Comparison of ENCODE assay signal across 29 mouse cellular contexts in genomic region chr11:114110851-114111250, GRCm38 (mm10). TPM values are rescaled to one million over a fixed set of nuclear protein-coding genes. Genes with fewer than 3 reads are reported as not detected.
DNase-seq lines count a peak whose midpoint lies in the region; ATAC-seq and TF ChIP-seq lines count a peak whose summit lies in the region.
"Had no signal": no experiment of that assay in that cellular context is flagged by ENCODE, and none has a peak within 500 bp of the region (broad histone marks: within the 10 kb centered on the region; RNA-seq: fewer than 3 reads in every experiment).

No protein-coding gene starts in this region.

- no peak overlapping the region for H3K27ac ChIP-seq in forebrain, embryonic 14.5 days (ENCODE audit: low read depth, low read length)
- H3K27ac ChIP-seq in forebrain, embryonic 12.5 days: no peak overlapping the region
- no peak overlapping the region for H3K27ac ChIP-seq in hindbrain, postnatal 0 days
- H3K27ac ChIP-seq in hindbrain, embryonic 10.5 days: no peak overlapping the region
- no peak overlapping the region for H3K27ac ChIP-seq in midbrain, embryonic 14.5 days (replicated peaks; ENCODE audit: low read depth, low read length)
- no peak overlapping the region for H3K27ac ChIP-seq in midbrain, embryonic 11.5 days (ENCODE audit: low read depth, low read length)
- H3K27ac ChIP-seq: embryonic facial prominence, embryonic 13.5 days; embryonic facial prominence, embryonic 15.5 days; forebrain, embryonic 10.5 days; forebrain, embryonic 13.5 days had no signal

- no peak overlapping the region for H3K4me3 ChIP-seq in forebrain, embryonic 14.5 days (ENCODE audit: low read depth, low read length)
- no peak overlapping the region for H3K4me3 ChIP-seq in forebrain, embryonic 12.5 days (replicated peaks)
- no peak overlapping the region for H3K4me3 ChIP-seq in hindbrain, postnatal 0 days (ENCODE audit: low read length)
- no peak overlapping the region for H3K4me3 ChIP-seq in hindbrain, embryonic 10.5 days
- no peak overlapping the region for H3K4me3 ChIP-seq in midbrain, embryonic 14.5 days (replicated peaks; ENCODE audit: low read depth, low read length)
- H3K4me3 ChIP-seq in midbrain, embryonic 11.5 days (ENCODE audit: low read depth, low read length): no peak overlapping the region
- H3K4me3 ChIP-seq: embryonic facial prominence, embryonic 13.5 days; embryonic facial prominence, embryonic 15.5 days; erythroblast, embryonic 14.5 days; forebrain, embryonic 10.5 days; forebrain, embryonic 13.5 days had no signal

- H3K4me1 ChIP-seq in forebrain, embryonic 14.5 days (ENCODE audit: control insufficient read depth, insufficient read depth, low read length): peaks cover 3% of the 10 kb centered on the region; the same call in 1 of the 2 replicates
- H3K4me1 ChIP-seq in forebrain, embryonic 12.5 days: peaks cover 8% of the 10 kb centered on the region
- H3K4me1 ChIP-seq in hindbrain, postnatal 0 days (ENCODE audit: insufficient read depth, low read length): no peaks in the 10 kb centered on the region
- peaks cover 16% of the 10 kb centered on the region for H3K4me1 ChIP-seq in hindbrain, embryonic 10.5 days (replicated peaks)
- H3K4me1 ChIP-seq in midbrain, embryonic 14.5 days (ENCODE audit: control insufficient read depth, insufficient read depth, low read length): peaks cover 6% of the 10 kb centered on the region; the same call in 1 of the 2 replicates
- peaks cover 5% of the 10 kb centered on the region; the same call in 1 of the 2 replicates for H3K4me1 ChIP-seq in midbrain, embryonic 11.5 days (ENCODE audit: control insufficient read depth, insufficient read depth, low read length)

- no peak for TF ChIP-seq POLR2A in brain, embryonic 14.5 days (IDR thresholded peaks at IDR 0.05; ENCODE audit: borderline replicate concordance, extremely low read depth, insufficient read depth, insufficient read length, poor library complexity, severe bottlenecking)

- WGBS in forebrain, embryonic 14.5 days: 19% methylated on average over 3 of the region's 3 CpGs
- 25% methylated on average over 3 of the region's 3 CpGs for WGBS in forebrain, embryonic 12.5 days
- 32% methylated on average over 3 of the region's 3 CpGs for WGBS in hindbrain, postnatal 0 days
- WGBS in hindbrain, embryonic 10.5 days: 43% methylated on average over 3 of the region's 3 CpGs
- 21% methylated on average over 3 of the region's 3 CpGs for WGBS in midbrain, embryonic 14.5 days
- WGBS in midbrain, embryonic 11.5 days: 46% methylated on average over 3 of the region's 3 CpGs

- H3K36me3 ChIP-seq in forebrain, embryonic 14.5 days (ENCODE audit: control insufficient read depth, insufficient read depth, low read length): no peaks in the 10 kb centered on the region
- H3K36me3 ChIP-seq in forebrain, embryonic 12.5 days (replicated peaks): no peaks in the 10 kb centered on the region
- H3K36me3 ChIP-seq in hindbrain, postnatal 0 days (ENCODE audit: insufficient read depth, low read length): no peaks in the 10 kb centered on the region
- no peaks in the 10 kb centered on the region for H3K36me3 ChIP-seq in hindbrain, embryonic 10.5 days
- no peaks in the 10 kb centered on the region for H3K36me3 ChIP-seq in midbrain, embryonic 14.5 days (ENCODE audit: control insufficient read depth, insufficient read depth, low read length)
- no peaks in the 10 kb centered on the region for H3K36me3 ChIP-seq in midbrain, embryonic 11.5 days (ENCODE audit: control insufficient read depth, insufficient read depth, low read length)
- H3K36me3 ChIP-seq: embryonic facial prominence, embryonic 13.5 days; embryonic facial prominence, embryonic 15.5 days; forebrain, embryonic 10.5 days; G1E had no signal

- H3K27me3 ChIP-seq in forebrain, embryonic 14.5 days (replicated peaks; ENCODE audit: control insufficient read depth, insufficient read depth, low read length): no peaks in the 10 kb centered on the region
- H3K27me3 ChIP-seq in forebrain, embryonic 12.5 days: peaks cover 25% of the 10 kb centered on the region
- H3K27me3 ChIP-seq in hindbrain, postnatal 0 days (ENCODE audit: insufficient read depth, low read length): no peaks in the 10 kb centered on the region; the same call in 1 of the 2 replicates
- no peaks in the 10 kb centered on the region for H3K27me3 ChIP-seq in hindbrain, embryonic 10.5 days (ENCODE audit: insufficient read depth, poor library complexity, severe bottlenecking)
- no peaks in the 10 kb centered on the region for H3K27me3 ChIP-seq in midbrain, embryonic 14.5 days (ENCODE audit: control insufficient read depth, insufficient read depth, low read length)
- no peaks in the 10 kb centered on the region for H3K27me3 ChIP-seq in midbrain, embryonic 11.5 days (ENCODE audit: control insufficient read depth, insufficient read depth, low read length)
- H3K27me3 ChIP-seq: embryonic facial prominence, embryonic 13.5 days; embryonic facial prominence, embryonic 15.5 days had no signal

- no peak for TF ChIP-seq CTCF in hindbrain, postnatal 0 days (IDR thresholded peaks at IDR 0.05; ENCODE audit: low read depth)
- no peak for TF ChIP-seq CTCF in brain, embryonic 14.5 days (IDR thresholded peaks at IDR 0.05; ENCODE audit: borderline replicate concordance, extremely low read depth, insufficient read depth, insufficient read length)

- H3K9me3 ChIP-seq in forebrain, embryonic 14.5 days (replicated peaks; ENCODE audit: control insufficient read depth, low read length): no peaks in the 10 kb centered on the region
- H3K9me3 ChIP-seq in forebrain, embryonic 12.5 days: no peaks in the 10 kb centered on the region
- no peaks in the 10 kb centered on the region for H3K9me3 ChIP-seq in hindbrain, postnatal 0 days (ENCODE audit: low read length)
- H3K9me3 ChIP-seq in hindbrain, embryonic 10.5 days: no peaks in the 10 kb centered on the region
- no peaks in the 10 kb centered on the region for H3K9me3 ChIP-seq in midbrain, embryonic 14.5 days (ENCODE audit: control insufficient read depth, low read length)
- H3K9me3 ChIP-seq in midbrain, embryonic 11.5 days (ENCODE audit: control insufficient read depth, low read length): no peaks in the 10 kb centered on the region
- H3K9me3 ChIP-seq: embryonic facial prominence, embryonic 13.5 days; embryonic facial prominence, embryonic 15.5 days; forebrain, embryonic 10.5 days; forebrain, embryonic 13.5 days had no signal

- H3K9ac ChIP-seq in forebrain, embryonic 14.5 days (ENCODE audit: low read length): no peak overlapping the region
- H3K9ac ChIP-seq in forebrain, embryonic 12.5 days: no peak overlapping the region
- H3K9ac ChIP-seq in hindbrain, postnatal 0 days (replicated peaks; ENCODE audit: low read length): no peak overlapping the region
- no peak overlapping the region for H3K9ac ChIP-seq in midbrain, embryonic 14.5 days (replicated peaks; ENCODE audit: low read length)
- H3K9ac ChIP-seq in midbrain, embryonic 11.5 days (ENCODE audit: low read length): no peak overlapping the region
- H3K9ac ChIP-seq: embryonic facial prominence, embryonic 13.5 days; embryonic facial prominence, embryonic 15.5 days; forebrain, embryonic 13.5 days had no signal

- no peak for ATAC-seq in forebrain, embryonic 14.5 days
- ATAC-seq in forebrain, embryonic 12.5 days (ENCODE audit: low FRiP score): no peak
- ATAC-seq in hindbrain, postnatal 0 days: no peak
- ATAC-seq in midbrain, embryonic 14.5 days (ENCODE audit: low FRiP score, low TSS enrichment): no peak
- ATAC-seq in midbrain, embryonic 11.5 days (ENCODE audit: low FRiP score): no peak
- ATAC-seq: activated CD4-positive, CD25-positive, alpha-beta regulatory T cell, adult 4 months; CD4-positive, CD25-positive, alpha-beta regulatory T cell, adult 4 months; forebrain, embryonic 13.5 days; forebrain, embryonic 16.5 days; Patski had no signal

- no peak overlapping the region for H3K4me2 ChIP-seq in forebrain, embryonic 14.5 days (ENCODE audit: low read length)
- H3K4me2 ChIP-seq in forebrain, embryonic 12.5 days: no peak overlapping the region
- H3K4me2 ChIP-seq in hindbrain, postnatal 0 days (ENCODE audit: low read depth, low read length): no peak overlapping the region
- no peak overlapping the region for H3K4me2 ChIP-seq in midbrain, embryonic 14.5 days (ENCODE audit: low read length)
- H3K4me2 ChIP-seq in midbrain, embryonic 11.5 days: no peak overlapping the region
- H3K4me2 ChIP-seq: embryonic facial prominence, embryonic 13.5 days; embryonic facial prominence, embryonic 15.5 days; forebrain, embryonic 13.5 days had no signal

- DNase-seq in forebrain, embryonic 14.5 days (ENCODE audit: low spot score): peak; percentile 25
- DNase-seq in hindbrain, postnatal 0 days (ENCODE audit: low spot score): peak; percentile 39
- DNase-seq in hindbrain, embryonic 10.5 days (ENCODE audit: low spot score): no peak
- peak; percentile 55 for DNase-seq in midbrain, embryonic 14.5 days
- no peak for DNase-seq in midbrain, embryonic 11.5 days (ENCODE audit: low spot score, missing footprints)
- DNase-seq in brain, embryonic 14.5 days (ENCODE audit: low read depth): peak; percentile 56
- DNase-seq: adrenal gland, adult 8-10 months; adrenal gland, postnatal 14 days; adrenal gland, postnatal 36 days; B cell, adult 2 months; cerebellum, adult 11 months; cerebellum, adult 18-20 months; cerebellum, adult 8-10 months; cerebellum, adult 9-11 months; cerebellum, postnatal 14 days; cerebellum, postnatal 36 days; embryo, embryonic 11 days had no signal

RNA-seq across cellular contexts. Expression of gene Sdk2, which starts 44.0 kb away (rescaled TPM):
- polyA plus RNA-seq in forebrain, embryonic 14.5 days (2014; fragmentation: Nextera tagmentation; extraction: Ambion mirVana): 1.1 and 1.6 TPM in 2 replicates
- 2.2 and 3.0 TPM in 2 replicates for polyA plus RNA-seq in forebrain, embryonic 12.5 days (2016; fragmentation: Nextera tagmentation; extraction: Ambion mirVana)
- total RNA-seq in hindbrain, postnatal 0 days (2014; rRNA removed): 30.4 and 32.2 TPM in 2 replicates
- polyA plus RNA-seq in hindbrain, postnatal 0 days (2015; fragmentation: Nextera tagmentation; extraction: Ambion mirVana): 2.9 and 3.0 TPM in 2 replicates
- 3.2 and 4.3 TPM in 2 replicates for polyA plus RNA-seq in hindbrain, embryonic 10.5 days (2016; fragmentation: Nextera tagmentation; extraction: Ambion mirVana)
- 3.5 and 5.3 TPM in 2 replicates for polyA plus RNA-seq in midbrain, embryonic 14.5 days (2014; fragmentation: Nextera tagmentation; extraction: Ambion mirVana)
- 2.6 and 3.0 TPM in 2 replicates for polyA plus RNA-seq in midbrain, embryonic 11.5 days (2014; fragmentation: Nextera tagmentation; extraction: Ambion mirVana)
- 2.1 and 6.7 TPM in 2 replicates for polyA plus RNA-seq in brain, embryonic 14.5 days (2012; rRNA removed)
- total RNA-seq: common myeloid progenitor, adult 5-6 weeks had no signal
- polyA plus RNA-seq: activated CD4-positive, CD25-positive, alpha-beta regulatory T cell, adult 4 months; G1E; Patski had no signal

Comparison
In these comparisons a context has a peak if more than half of its experiments do, and no peak if none do; other contexts are left out.
1. DNase-seq: peak in forebrain, embryonic 14.5 days (single experiment), hindbrain, postnatal 0 days (single experiment), midbrain, embryonic 14.5 days (single experiment) and brain, embryonic 14.5 days (single experiment); none in hindbrain, embryonic 10.5 days (single experiment) and midbrain, embryonic 11.5 days (single experiment).